Mouse (Mus musculus) gastrocnemius, postnatal 10 days (tissue): ENCODE results near the gene Twnk. TPM values are rescaled to one million over a fixed set of nuclear protein-coding genes. Genes with fewer than 3 reads are reported as not detected.

ENCODE experiments used
- DNase-seq: peaks from one replicate; pipeline ENCODE4 v3.0.0; 2021; ENCODE audit warnings: mixed read lengths
- total RNA-seq, 2 experiments: library from RNA; stranded (reverse); gene quantifications; 2 replicates each; pipeline ENCODE4 v1.2.3; 2021

The Twnk gene
- total RNA-seq, 2 experiments from 2014 or later: 13.8 to 14.7 TPM

GRCm38 (mm10) chr19:45048644-45049365 is 43.3 kb downstream of the Twnk start:
- no peak for DNase-seq

DNA sequence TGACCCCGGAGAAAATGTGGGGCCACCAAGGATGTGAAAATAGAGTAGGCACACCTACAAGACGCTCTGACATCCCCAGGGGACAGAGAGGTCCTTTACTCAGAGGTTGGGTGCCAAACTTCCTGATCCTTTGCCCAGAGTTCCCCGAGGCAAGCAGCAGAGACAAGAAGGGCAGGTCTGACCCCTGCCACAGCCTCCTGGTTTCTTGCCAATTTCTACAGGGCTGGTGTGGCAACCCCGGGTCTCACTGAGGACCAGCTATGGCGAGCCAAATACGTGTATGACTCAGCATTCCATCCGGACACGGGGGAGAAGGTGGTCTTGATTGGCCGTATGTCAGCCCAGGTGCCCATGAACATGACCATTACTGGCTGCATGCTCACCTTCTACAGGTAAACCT is 44.1 kb downstream of the Twnk start:
- DNase-seq: no peak

GRCm38 (mm10) chr19:45053451-45053850 is 48.0 kb downstream of the Twnk start:
- DNase-seq: no peak

- no peak for DNase-seq
Observed at GRCm38 (mm10) chr19:45054892-45055690, 49.6 kb downstream of the Twnk start.

DNA sequence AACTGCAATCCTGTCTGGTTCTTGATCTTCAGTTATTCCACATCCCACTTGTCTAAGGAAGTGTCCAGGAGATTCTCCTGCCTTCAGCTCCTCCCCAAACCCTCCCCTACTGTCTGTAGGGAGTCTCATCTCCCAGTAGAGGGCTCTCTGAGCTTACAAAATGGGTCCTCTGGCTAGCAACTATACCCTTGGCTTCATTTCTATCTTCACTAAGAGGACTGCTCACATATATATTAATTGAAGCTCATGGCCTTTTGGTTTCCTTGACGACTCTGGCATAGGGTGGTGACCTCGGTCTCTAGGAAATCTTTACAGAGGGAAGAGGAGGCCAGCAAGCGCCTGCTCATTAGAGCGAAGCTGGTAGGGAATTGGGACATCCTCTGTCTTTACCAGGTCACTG is 50.9 kb downstream of the Twnk start:
- DNase-seq: no peak

DNA sequence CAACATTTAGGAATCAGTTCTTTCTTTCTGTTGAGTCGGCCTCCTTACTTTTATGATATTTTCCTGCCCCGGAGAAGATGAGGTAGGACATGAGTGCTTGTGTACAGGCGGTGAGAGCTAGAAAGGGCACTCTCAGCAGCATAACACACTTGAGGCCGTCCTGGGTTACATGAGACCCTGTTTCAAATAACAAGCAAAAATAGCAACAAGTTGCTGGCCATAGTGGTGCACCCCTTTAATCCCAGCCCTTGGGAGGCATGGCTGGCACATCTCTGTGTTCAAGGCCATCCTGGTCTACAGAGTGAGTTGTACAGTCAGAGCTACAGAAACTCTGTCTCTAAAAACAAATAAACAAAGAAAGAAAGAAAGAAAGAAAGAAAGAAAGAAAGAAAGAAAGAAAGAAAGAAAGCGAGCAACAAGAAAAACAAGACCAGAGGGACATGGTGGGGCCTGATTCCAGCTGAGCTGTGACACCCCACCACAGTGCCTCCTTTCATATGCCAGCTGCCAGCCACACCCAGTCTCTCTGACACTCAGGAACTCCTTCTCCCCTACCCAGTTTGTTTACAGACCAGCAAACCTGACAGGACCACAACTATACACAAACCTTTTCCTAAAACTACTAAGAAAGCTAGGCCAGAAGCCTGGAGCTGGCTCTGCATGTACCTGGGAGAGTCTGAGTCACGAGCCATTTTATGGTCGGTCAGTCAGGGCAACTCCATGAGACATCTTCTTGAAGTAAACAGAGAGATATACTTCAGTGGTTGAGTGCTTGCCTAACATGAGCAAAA is 51.6 kb downstream of the Twnk start:
- DNase-seq: no peak

DNA sequence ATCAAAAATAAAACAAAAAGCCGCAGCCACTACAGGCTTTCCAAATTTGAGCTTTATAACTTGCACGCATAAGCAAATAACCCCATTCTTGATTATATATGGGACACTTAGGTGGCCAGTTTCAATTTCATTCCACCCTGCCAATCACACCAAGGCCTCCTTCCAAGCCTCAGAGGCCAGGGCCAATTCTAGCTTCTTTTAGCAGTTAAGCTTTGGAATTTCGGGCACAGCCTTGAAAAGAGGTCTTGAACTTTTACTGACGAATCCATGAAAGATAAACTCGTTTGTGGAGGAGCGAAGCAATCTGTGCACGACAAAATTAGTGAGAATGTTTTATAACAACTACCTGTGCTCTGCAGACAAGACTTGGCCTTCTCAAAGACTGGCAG is 52.3 kb downstream of the Twnk start:
- DNase-seq: no peak

DNA sequence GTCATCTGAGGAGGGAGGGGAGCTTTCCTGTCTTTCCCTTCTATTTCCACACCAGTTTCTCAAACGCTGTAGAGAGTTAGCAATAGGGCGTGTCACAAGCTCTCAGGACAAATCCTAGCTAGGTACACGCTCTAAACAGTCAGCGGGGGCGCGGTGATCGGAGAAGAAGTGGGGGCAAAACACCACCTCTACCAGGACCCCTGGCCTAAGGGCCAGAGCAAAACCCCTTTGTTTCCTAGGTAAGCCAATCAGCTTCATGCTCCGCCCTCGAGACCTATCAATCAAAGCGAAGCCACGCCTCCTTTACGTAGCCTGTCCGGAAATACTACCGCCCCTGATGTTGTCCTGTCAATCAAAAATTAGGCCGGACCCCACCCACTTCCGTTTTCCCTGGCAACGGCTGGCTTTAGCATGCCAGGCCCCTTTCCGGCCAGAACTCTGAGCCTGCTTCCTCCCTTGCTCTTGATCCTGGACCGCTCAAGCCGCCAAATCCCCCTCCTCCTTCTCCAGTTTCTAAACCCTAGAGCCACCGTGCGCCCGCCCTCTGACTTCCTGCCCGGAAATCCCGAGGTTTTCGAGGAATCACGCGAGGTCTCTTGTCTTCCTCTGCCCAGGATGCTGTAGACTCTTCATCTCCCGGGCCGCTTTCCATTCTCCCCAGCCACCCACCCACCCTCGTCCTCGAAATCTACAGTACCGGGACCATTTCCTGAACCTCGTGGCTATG is 52.8 kb downstream of the Twnk start:
- peak; percentile 87 for DNase-seq

DNA sequence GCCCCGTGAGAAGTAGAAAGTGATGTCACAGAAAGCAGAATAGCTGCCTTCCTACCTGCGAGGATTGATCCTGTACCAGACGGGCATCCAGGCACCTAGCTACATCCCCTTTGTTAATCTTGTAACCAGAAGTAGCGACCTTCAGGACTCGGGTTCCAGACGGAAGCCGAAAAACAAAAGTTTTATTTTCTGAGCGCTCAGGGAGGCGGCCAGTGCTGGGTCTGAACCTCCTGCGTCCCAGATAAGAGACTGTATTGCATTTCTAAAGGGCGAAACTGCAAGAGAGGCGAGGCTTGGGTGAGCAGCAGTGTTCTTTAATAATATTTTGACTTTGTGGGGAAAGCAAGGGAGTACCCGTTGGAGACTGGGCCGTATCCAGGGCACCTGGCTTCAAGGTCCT is 53.4 kb downstream of the Twnk start:
- DNase-seq: no peak

Other genes with a start within 250 kb of the Twnk start
- not detected for gene Pax2, start 249.6 kb upstream of the Twnk start, total RNA-seq
- 10 to 100 TPM; 22.4 to 28.4 TPM for gene Slf2, start 74.5 kb upstream of the Twnk start, total RNA-seq
- 1 to 10 TPM; 1.6 TPM for gene Sema4g, start 16.6 kb upstream of the Twnk start, total RNA-seq
- gene Mrpl43, start 779 bp downstream of the Twnk start, total RNA-seq: 10 to 100 TPM; 32.4 to 33.7 TPM
- gene Lzts2, start 8.8 kb downstream of the Twnk start, total RNA-seq: 10 to 100 TPM; 35.4 to 43.4 TPM
- 10 to 100 TPM; 12.4 to 19.5 TPM for gene Pdzd7, start 40.1 kb downstream of the Twnk start, total RNA-seq
- gene Sfxn3, start 41.8 kb downstream of the Twnk start, total RNA-seq: 10 to 100 TPM; 24.1 to 24.2 TPM
- 10 to 100 TPM; 11.4 to 19.2 TPM for gene Kazald1, start 69.6 kb downstream of the Twnk start, total RNA-seq
- under 1 TPM in 1 of 2 experiments, not detected in 1; 0.18 TPM for gene Tlx1, start 145.0 kb downstream of the Twnk start, total RNA-seq
- gene Lbx1, start 230.1 kb downstream of the Twnk start, total RNA-seq: 10 to 100 TPM; 35.2 to 36.1 TPM